Mouse (Mus musculus) kidney, adult 10 weeks (tissue): ENCODE measurements around the gene Uba7. TPM values are rescaled to one million over a fixed set of nuclear protein-coding genes. Genes with fewer than 3 reads are reported as not detected.

Experiments
- polyA plus RNA-seq: library from polyadenylated mRNA; stranded (reverse); fragments of 350-450 nt; fragmentation: Illumina TruSeq; extraction: RNeasy Lipid Tissue Mini Kit (QIAGEN cat#74804); gene quantifications from one replicate; pipeline ENCODE4 v1.2.3, GENCODE M21; 2014; ENCODE audit warnings: low read depth, low replicate concordance

The Uba7 gene
- polyA plus RNA-seq: 1.1 TPM

DNA sequence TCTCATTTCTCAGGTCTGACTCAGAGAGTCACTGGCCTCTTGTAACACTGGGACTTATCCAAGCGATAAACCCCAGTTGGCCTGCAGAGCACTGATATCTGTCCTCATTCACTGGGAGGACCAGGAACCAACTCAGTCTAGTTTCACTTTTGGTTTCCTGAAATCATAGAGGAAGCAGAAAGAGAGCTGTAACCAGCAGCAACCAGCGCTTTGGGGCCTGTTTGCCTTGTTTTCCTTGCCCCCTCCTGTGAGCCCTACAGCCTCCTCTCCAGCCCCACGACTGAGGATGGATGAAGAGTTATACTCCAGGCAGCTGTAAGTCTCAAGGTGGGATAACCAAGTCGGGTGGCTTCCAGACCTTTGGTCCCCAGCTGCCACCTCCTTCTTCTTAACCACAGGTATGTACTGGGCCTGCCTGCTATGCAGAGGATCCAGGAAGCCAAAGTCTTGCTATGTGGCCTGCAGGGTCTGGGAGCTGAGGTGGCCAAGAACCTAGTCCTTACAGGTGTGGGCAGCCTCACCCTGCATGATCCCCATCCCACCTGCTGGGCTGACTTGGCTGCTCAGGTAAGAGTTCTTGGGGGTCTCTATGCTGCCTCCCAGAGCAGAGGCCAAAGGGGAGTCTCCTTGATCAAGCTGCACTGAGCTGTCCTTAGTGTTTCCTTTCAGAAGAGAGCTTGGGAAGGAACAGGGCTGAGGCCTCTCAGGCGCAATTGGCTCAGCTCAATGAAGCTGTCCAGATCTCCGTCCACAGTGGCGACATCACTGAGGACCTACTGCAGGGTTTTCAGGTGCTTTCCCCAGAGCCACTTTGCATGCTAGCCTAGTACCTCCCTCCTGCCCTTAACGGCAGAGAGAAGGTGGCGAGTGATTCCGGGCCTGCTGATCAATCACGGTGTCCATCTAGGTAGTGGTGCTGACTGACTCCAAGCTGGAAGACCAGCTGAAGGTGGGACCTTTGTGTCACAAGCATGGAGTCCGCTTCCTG is at the start of gene Uba7:
TSS of gene Uba7 (plus strand) at position 107 of the 988 bp plus-strand sequence.

DNA sequence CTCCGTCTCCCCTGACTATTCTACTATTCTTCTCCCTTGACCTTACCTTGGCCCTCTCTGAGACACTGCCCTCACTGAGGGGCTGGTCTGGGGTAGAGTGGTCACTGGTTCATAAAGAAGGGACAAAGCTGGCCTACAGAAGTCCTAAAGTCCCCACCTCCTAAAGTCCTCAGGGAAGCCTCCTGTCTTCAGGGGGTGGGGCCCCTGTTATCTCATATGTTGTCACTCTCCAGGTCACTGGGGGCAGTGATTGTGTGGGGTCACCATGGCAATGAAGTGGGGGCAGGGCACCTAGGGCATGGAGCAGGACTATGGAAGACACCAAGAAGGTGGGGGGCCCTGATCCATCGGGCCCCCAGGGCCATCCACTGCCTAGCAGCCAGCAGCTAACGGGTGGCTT is 47.1 kb upstream of the Uba7 start, which contains the start of gene Actl11:
TSS of gene Actl11 (plus strand) at position 301 of the 400 bp plus-strand sequence.

DNA sequence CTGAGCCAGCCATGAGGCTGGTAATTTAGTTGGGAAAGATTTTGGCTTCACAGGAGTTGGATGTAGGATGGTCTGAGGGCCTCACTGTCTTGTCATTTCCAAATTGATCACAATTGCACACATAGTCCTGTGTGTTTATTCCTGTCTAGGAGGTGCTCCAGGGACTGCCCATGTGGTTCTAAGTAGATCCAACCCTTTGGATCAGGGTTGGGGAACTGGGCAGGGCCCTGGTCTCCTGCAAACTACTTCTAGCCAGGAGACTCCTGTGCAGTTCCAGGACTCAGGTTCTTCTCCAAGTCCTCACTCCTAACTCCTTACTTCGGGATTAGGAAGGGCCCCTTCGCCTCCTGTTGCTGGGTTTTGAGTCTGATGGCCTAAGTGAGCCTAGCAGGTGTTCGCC is 39.9 kb upstream of the Uba7 start, which contains the start of gene Camkv:
TSS of gene Camkv (plus strand) at position 301 of the 400 bp plus-strand sequence.

DNA sequence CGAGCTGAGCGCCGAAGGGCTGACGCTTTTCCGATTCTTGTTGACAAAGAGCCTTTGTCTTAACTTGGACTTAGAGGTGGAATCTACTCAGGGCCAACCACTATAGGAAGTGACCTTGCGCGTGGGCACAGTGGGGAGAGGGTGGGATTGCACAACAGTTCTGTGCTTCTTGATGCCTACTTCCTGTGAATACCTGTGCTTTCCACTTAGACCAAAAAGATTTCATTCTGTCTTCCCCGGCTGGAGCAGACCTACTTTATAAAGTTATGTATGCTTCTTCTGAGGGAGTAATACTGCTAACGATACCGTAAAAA is 25.4 kb upstream of the Uba7 start, which contains the start of gene Traip:
TSS of gene Traip (plus strand) at position 215 of the 314 bp plus-strand sequence.

DNA sequence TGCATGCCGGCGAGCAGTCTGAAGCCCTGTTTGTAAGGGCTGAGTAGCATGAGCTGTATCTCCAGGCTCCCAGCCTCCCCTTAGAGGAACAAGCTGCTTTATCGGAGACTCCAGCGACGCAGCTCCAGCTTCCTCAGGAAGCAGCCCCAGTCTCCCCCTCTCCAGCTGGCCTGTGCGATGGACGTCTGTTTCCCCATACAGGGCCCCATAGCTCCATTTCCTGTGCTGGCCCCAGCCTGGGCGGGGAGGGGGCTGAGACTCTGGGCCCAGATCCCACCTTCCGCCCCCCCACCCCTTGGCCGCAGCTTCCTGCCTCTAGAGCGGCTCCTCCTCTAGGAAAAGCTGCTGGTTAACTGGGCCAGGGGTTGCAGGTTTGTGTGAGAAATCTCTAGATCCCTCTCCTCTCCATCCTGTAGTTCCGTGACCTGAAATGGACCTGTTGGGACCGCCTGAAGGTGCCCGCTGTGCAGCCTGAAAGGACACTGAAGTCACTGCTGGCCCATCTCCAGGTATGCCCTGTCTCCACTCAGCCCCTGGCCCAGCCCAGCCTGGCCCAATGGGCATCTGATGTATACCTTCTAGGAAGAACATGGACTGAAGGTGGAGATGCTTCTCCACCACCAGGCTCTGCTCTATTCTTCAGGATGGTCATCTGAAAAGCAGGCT is 7.5 kb downstream of the Uba7 start, which contains the start of gene Gm20661:
TSS of gene Gm20661 (plus strand) at position 378 of the 666 bp plus-strand sequence.

DNA sequence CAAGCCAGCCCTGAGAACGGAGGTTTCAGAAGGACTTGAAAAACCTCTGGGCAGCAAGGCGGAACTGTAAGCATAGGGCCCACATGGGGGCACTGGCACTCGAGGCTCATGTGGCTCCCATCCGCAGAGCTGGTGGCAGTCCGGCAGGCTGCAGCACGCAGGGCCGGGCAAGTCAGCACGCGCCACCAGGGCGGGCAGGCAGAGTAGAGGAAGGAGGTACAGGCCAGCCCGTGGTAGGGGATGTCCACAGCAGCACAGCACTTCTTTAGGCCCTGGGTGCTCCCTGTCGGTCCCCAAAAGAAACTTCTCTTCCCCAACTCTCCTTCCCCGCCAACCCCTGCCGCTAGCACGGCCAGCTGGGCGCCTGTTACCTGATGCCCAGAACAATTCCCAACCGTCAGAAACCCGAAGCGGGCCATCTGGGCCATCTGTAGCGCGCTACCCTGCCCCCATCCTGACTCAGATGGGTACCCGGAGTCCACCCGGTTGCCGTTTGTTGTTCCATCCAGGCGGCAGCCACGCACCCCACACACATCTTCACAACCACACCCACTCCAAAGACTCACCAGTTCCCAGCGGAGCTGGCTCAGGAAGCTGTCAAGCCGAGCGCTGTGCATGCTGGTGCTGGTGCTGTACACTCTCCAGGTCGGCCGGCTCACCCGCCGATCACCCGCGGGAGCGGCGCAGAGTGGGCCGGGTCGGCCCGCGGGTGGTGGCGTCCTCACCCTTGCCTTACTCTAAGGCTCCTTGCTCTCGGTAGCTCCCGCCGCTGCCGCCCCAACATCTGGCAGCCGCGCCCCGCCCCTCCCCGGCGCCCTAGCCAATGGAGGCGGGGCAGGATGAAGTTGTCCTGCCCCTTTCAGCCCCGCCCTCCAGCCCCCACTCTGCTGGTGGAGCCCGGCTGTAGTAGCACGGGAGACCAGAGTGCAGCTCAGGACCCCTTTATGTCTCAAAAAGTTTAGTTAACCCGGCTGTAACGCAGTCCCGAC is 10.1 kb downstream of the Uba7 start, which contains the start of gene Inka1:
TSS of gene Inka1 (minus strand) at position 749 of the 989 bp plus-strand sequence.

DNA sequence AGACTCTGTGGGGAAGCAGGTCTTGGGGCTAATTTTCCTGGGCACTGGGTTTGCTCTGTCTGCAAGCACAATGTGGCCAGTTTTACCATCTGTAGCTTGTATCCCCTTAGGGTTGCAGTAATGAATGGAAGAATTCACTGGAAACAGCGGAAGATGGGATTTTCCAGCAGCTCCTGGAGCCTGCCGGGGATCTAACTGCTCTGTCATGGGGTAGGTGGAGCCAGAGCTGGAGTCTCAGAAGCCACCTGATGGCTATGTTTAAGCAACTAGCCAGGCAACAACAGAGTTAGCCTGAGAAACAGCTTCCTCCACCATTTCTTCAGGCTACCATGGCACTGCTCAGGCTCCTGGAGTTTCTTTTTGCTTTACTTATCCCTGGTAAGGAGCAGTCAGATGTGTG is 16.9 kb downstream of the Uba7 start, which contains the start of gene Cdhr4:
TSS of gene Cdhr4 (plus strand) at position 301 of the 400 bp plus-strand sequence.

DNA sequence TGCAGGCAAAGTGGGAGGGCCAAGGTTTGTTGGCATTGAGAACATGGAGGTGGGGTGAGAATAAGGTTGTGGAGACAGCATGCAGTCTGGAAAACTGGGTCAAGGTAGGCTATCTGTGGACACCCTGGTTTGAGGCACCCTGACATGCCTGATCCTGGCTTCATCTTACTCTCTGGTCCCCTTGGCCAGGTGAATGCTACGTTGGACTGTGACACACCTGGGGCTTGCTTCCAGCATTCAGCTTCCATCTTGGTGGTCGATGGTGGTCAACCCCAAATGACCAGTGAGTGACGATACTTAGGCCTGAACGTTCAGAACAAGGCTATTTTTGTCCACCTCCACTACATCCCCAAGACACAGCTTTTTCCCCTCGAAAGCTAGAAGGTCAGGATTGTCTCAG is 20.7 kb downstream of the Uba7 start, which contains the start of gene Gm20662:
TSS of gene Gm20662 (plus strand) at position 301 of the 400 bp plus-strand sequence.

DNA sequence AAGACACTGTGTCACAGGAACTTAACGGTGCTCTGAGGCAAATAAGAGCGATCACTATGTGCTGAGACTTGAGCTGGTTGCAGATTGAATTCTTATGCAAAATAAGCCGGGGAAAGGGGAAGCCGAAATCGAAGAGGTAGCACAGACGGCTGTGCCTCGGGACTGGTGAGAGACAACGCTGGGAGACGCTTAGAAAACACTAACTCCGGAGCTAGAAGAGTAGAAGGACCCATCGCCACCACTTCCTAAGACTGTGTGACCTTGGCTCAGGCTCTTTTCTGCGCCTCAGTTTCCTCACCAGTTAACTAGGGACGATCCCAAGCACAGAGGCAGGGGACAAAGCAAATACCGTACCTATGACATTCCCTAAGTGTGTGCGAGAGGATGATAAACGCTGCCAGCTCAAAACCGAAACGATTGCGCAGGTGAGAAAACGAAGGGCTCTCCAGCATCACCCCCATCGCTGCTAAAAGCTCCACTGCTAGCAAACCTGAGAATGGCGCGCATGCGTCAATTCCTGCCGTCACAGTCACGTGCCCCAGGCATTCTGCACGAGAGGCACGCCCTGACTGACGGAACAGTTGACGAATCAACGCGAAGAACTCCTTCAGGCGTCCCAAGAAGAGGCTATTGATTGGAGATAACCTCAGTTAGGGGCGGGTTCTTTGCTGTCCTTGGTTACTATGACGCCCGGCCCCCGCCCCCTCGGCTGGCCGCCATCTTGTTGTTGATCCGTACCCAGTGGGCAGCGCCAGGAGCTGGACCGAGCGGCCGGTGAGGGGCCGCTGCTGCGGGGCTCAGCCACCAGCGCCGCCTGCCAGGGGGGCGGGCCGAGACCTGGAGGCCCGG is 26.8 kb downstream of the Uba7 start, which contains the start of gene Ip6k1:
TSS of gene Ip6k1 (plus strand) at position 580 of the 849 bp plus-strand sequence.

Other genes with a start within 250 kb of the Uba7 start
- gene Rbm5, start 204.5 kb upstream of the Uba7 start, polyA plus RNA-seq: 90.8 TPM
- 64.7 TPM for gene Rbm6, start 102.3 kb upstream of the Uba7 start, polyA plus RNA-seq
- not detected for gene Mon1a, start 87.4 kb upstream of the Uba7 start, polyA plus RNA-seq
- gene Mst1r, start 68.6 kb upstream of the Uba7 start, polyA plus RNA-seq: not detected
- gene Actl11, start 47.0 kb upstream of the Uba7 start, polyA plus RNA-seq: not detected
- not detected for gene Camkv, start 39.8 kb upstream of the Uba7 start, polyA plus RNA-seq
- not detected for gene Traip, start 25.4 kb upstream of the Uba7 start, polyA plus RNA-seq
- 0.32 TPM for gene Gm20661, start 7.6 kb downstream of the Uba7 start, polyA plus RNA-seq
- gene Inka1, start 10.4 kb downstream of the Uba7 start, polyA plus RNA-seq: not detected
- not detected for gene Cdhr4, start 17.0 kb downstream of the Uba7 start, polyA plus RNA-seq
- not detected for gene Gm20662, start 20.8 kb downstream of the Uba7 start, polyA plus RNA-seq
- 65.5 TPM for gene Ip6k1, start 27.0 kb downstream of the Uba7 start, polyA plus RNA-seq
- gene Gmppb, start 73.7 kb downstream of the Uba7 start, polyA plus RNA-seq: 1.1 TPM
- not detected for gene Amigo3, start 77.7 kb downstream of the Uba7 start, polyA plus RNA-seq
- gene Mst1, start 104.9 kb downstream of the Uba7 start, polyA plus RNA-seq: not detected
- 1.6 TPM for gene Rnf123, start 107.8 kb downstream of the Uba7 start, polyA plus RNA-seq
- 48.3 TPM for gene Apeh, start 119.1 kb downstream of the Uba7 start, polyA plus RNA-seq
- gene Bsn, start 214.9 kb downstream of the Uba7 start, polyA plus RNA-seq: not detected